Mouse (Mus musculus): Measurements from ENCODE around the gene Bcl9.

Gene Bcl9

DNA sequence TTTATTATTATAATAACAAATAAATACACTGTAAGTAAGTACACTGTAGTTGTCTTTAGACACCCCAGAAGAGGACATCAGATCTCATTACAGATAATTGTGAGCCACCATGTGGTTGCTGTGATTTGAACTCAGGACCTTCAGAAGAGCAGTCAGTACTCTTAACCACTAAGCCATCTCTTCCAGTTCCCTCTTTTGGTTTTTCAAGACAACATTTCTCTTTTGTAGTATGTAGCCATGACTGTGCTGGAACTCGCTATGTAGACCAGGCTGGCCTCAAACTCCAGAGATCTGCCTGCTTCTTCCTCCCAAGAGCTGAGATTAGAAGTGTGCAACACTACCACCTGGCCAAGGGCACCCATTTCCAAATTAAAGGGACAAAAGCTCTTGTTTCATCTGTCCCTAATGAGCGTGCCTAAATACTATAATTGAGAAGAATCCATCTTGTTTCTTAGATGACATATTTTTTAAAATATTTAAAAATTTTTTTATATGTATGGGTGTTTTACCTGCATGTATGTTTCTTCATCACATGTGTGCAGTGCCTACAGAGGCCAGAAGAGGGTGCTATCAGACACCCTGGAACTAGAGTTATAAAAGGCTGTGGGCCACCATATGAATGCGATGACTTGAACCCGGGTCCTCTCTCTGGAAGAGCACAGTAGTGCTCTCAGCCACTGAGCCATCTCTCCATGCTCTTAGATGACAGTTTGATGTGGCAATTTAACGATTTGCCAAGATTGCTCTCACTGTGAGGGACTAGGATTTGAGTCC lies 66.9 kb downstream of the Bcl9 start:
- DNase-seq = no peak

DNA sequence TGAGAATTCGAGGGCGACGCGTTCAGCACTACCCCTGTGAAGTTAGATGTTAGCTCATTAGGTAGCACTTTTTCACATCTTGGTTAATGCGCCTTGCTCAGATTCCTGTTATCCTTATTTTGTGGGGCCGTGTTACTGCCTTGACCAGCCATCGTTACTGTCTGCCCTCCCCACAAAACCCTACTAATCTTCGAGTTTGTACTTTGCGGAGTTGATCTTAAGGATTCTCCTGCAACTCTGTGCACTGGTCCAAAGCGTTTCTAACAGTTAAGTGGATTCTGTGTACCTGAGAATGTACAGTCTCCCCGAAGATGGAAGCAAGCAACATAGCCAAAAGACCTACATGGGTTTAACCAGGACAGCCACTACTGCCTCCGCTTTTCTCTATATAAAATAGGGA lies 69.3 kb downstream of the Bcl9 start:
- DNase-seq = no peak

DNA sequence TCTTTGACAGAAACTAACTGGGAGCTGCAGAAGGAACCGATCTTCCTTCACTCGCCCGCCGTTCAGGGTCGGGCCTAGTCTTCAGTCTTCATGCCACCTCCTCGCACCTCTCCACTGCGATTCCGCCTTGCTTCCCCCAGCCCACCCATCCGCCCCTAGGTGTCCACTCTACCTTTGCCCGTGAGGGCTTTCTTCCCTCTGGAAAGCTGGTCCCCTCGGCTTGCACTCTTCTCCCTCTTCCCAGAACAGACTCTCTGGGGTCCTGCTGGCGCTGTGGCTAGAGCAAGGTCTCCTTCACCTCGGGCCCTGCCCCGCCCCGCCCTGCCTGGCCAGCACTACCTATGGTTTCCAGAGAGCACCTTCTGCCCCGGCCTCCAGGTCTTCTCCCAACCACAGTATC lies 69.7 kb downstream of the Bcl9 start:
- DNase-seq = peak in 1 of 2 experiments; percentile 43

DNA sequence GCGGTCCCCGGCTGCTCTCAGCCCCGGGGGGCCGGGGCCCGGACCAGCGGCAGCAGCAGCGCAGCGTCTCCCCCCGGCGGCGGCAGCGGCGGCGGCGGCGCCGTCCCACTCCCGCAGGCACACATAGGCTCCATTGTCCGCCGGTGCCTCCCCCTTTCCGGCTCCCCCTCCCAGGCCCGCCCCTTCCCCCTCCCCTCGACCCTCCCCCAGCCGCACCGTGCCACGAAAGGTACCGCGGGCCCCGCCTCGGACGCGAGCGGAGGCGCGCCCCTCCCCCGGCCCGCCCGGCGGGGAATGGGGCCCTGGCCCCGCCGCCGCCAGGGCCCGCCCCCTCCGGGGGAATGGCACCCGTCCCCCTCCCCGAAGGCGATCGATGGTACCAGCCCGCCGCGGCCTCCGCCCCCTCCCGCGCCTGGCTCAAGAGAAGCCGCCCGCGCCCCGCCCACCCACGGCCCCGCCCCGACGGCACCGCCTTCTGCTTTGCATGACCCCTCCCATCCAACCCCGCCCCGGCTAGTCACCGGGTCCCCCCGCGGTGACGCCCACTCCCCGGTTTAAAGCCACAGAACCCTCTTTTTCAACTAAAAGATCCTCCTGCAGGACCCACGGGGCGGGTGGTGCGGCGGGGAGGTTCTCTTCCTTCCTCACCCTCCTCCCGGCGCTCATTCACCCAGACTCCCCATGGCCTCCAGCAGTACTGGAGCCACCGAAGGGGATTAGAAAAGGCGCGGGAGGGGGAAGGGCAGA lies 70.3 kb downstream of the Bcl9 start:
- peak; percentile 94 to 96 for DNase-seq

DNA sequence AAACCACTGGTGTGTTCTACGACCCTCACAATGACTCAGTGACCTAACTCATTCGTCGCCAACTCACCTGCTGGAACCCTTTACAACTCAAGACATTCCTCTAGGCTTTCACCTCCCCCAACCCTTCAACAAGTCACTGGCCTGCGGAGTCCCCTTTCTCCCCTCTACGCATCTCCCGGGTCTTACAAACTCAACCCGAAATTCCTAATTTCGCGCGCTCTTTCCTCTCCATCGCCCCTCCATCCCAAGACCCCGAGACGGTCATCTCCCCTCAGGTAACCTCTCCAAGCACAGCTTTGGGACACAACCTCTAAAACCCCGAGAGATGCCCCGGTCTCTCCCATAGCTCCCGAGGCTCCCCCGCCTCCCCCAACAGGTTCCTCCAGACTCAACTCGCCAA lies 71.0 kb downstream of the Bcl9 start:
- DNase-seq = no peak

GRCm38 (mm10) chr3:97225231-97225630 lies 72.5 kb downstream of the Bcl9 start:
- DNase-seq = no peak

DNA sequence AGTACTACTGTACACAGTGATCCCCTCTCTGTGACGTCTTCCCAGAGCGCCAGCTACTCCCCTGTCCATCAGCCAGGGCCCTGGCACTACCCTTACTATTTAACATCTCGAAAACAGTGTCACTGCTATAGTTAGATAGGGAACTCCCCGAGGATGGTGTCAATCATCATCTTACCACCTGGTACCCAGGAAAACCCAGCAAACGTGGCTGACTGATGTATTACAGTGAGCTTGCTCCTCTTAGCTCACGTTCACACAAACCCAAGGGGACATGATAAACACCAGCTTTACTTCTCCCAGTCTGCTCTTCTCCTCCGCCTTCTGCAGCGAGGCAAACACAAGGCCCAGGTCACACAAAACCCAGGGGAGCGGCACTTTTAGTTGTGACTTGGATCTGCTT lies 74.5 kb downstream of the Bcl9 start:
- no peak for DNase-seq

DNA sequence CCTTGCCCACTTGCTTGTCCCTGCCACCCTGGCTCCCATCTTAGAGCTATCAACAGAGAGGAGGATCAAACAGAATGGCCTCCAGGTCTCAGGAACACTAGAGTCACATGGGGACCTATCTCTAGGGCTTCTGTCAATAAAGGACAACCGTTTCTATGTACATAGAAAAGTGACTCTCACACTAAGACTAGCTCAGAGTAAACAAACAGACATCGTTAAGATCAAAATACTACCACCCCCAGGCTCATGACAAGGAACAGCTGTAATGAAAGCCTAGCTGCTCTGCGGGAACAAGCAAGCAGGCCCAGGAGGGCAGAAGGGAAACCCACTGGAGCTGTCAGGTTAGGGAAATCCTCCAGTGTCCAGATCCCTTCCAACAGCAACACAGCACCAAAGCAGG lies 82.2 kb downstream of the Bcl9 start:
- DNase-seq = no peak

GRCm38 (mm10) chr3:97214439-97214838 lies 83.3 kb downstream of the Bcl9 start:
- peak in 1 of 2 experiments; percentile 54 for DNase-seq

- no peak for DNase-seq
These were observed 83.8 kb downstream of the Bcl9 start for GRCm38 (mm10) chr3:97213871-97214270.

- peak; percentile 37 to 61 for DNase-seq
These were observed 86.5 kb downstream of the Bcl9 start for GRCm38 (mm10) chr3:97211177-97211576.

- DNase-seq = no peak
These were observed 88.4 kb downstream of the Bcl9 start for GRCm38 (mm10) chr3:97209351-97209750.

DNA sequence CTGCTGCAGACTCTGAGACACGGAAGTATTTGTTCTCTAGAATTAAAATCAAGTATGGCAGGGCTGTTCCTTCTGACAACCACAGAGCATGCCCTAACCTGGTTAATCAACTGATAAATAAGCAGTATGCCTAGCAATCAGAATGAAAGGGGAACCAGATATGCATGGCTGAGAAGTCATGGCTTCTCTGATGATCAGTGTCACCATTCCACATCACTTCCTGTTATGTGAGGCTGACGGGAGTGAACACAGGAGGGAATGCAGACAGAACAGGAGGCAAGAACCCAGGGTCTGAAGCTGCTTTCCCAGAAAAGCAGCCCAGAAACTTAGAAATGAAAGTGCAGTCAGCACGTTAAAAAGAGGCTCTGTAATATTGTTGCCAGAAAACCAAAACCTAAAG lies 91.2 kb downstream of the Bcl9 start:
- no peak for DNase-seq

DNA sequence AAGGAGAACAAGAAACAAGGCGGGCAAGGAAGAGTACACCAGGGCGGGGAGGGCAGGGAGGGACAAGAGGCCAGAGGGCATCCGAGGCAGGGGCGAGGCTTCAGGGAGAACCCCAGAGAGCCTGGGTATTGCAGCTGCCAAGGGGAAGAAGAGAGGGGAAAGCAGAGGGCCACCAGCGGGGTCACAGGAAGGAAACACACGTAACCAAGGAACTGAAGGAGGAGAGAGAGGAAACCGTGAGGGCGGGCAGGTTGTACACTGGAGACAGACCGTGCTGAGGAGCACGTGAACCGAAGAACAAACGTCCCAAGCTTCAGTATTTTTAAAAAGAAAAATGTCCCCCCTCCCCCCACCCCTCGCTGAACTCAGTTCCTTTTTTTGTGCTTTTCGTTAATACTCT lies 93.8 kb downstream of the Bcl9 start:
- DNase-seq = peak in 1 of 2 experiments; percentile 29

GRCm38 (mm10) chr3:97201943-97202342 lies 95.8 kb downstream of the Bcl9 start:
- DNase-seq = peak; percentile 54 to 74

GRCm38 (mm10) chr3:97199261-97199660 lies 98.5 kb downstream of the Bcl9 start:
- no peak for DNase-seq

DNA sequence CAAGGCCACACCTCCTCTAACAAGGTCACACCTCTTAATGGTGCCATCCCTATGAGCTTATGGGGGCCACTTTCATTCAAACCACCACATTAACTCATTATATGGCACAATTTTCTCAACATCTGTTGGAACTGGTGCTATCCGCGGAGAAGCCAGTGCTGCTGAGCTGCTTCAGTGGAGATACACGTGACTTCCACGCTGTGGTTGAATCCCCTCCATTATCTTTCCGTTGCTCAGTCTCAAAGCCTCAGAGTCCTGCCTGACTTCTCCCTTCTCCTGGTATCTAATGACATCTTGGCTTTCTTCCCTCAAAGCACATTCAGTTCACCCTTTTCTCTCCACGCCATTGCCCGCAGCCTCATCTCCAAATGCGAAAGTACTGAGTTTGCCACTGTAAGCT lies 101.1 kb downstream of the Bcl9 start:
- no peak for DNase-seq

DNA sequence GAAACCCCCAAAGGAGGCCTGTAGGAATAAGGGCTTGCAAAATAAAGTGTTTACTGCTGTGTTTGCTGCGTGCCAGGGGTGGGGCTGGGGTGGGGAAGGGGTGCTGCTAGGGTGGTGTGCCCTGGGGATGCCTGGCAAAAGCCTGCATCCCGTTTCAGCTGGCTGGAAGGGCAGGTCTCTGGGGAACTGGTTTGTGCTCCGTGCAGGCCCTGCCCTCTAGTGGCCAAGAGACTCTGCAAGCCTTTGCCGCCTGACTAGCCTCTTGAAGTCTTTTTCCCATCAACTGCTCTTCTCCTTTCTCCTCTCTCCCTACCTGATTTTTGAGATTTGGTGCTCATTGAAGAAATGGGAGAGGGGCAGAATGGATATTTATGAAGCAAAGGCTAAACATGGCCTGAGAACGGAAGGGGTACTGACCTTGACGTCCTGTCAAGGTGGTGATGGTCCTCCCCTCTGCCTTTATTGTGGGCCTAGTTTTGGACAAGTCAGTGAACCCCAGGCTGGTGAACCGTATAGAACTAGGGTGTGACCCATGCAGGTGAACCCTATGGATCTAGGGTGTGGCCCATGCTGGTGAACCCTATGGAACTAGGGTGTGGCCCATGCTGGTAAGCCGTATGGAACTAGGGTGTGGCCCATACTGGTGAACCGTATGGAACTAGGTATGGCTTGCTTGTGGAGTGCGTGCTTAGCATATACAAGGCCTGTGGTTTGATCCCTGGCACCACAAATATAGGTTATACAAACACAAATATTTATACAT lies 112.4 kb downstream of the Bcl9 start:
- peak; percentile 60 to 65 for DNase-seq

GRCm38 (mm10) chr3:97183810-97184209 lies 113.9 kb downstream of the Bcl9 start:
- no peak for DNase-seq

DNA sequence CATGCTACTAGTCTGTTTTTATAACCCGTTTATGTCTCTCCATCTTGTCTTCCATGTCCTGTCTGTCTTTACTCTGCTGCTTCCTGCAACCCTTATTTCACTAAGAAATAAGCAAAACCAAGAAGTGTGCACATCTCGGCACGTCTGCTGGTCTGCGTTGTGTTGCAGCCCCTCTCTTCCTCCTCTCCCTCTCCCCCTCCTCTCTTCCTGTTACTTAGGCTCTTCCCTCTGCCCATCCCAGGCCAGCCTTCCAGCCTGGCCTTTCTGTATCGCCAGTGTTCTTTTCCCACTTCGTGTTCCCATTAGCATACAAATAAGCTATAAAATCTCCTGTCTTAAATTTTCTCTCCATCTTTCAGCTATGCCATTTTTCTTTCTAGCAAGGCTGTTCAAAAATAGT lies 117.2 kb downstream of the Bcl9 start:
- no peak for DNase-seq

DNA sequence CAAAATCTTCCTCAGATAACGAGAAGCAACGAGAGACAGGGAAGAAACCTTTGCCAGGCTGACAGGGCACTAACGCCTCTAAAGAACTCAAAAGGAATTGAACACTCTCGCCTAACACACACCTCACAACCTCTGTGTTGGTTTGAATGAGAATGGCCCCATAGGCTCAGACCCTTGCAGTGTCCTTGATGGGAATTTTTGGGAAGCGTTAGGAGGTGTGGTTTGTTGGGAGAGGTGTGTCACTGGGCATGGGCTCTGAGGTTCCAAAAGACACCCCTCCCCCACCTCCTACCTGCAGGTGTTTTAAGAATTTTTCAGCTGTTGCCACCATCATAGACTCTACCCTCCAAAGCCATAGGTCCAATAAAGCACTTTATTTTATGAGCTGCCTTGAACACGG lies 118.8 kb downstream of the Bcl9 start:
- no peak for DNase-seq

DNA sequence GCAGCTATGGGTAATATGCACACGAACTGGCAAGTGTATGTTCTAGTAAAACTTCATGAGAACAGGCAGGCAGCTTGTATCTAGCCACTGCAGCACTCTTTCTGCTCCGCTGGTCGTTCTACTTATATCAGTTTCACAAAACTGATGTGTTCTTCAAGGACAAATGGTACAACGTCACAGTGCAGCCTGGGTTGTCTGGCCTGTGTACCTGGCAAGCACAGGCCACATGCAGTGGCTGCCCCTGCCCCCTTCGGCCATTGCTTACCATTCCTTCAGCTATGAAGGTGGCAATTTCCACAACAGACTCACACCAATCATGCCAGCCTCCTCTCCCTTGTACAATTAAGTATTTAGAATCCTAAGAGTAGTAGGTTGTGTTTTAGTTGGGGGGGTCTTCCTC lies 125.1 kb downstream of the Bcl9 start:
- DNase-seq = no peak

- DNase-seq = no peak
These were observed 125.5 kb downstream of the Bcl9 start for GRCm38 (mm10) chr3:97172231-97172630.

GRCm38 (mm10) chr3:97171531-97171930 lies 126.2 kb downstream of the Bcl9 start:
- DNase-seq = no peak
